Mouse (Mus musculus) cerebellum, postnatal 14 days (tissue): ENCODE results near the gene Rps29.
"Not testable (repeated sequence)": the region's sequence is repeated elsewhere in the genome, so short reads cannot be mapped to it uniquely, and the experiment has no call there.

Experiments
- DNase-seq, 2 experiments: peaks; one replicate each; pipeline ENCODE4 v3.0.0; 2021; ENCODE audit warnings: mixed read lengths in 2 of 2

Gene Rps29

DNA sequence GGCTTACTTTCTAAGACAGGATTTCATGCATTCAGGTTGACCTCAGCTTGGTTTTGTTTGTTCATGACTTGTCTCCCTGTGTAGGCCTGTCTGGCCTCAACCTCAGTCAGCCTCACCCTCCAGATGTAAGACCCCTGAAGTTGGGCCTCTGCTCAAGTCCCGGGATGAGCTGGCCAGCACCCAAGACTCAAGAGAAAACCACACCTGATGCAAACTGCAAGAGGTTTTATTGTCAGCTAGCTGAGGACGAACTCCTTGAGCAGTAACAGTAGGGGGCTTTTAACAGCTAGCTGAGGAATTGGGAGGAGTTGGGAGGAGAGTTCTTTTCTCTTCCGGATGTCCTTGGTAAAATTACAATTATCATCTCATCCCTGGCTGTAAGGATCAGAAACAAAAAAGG lies 18.5 kb upstream of the Rps29 start:
- DNase-seq: no peak

DNA sequence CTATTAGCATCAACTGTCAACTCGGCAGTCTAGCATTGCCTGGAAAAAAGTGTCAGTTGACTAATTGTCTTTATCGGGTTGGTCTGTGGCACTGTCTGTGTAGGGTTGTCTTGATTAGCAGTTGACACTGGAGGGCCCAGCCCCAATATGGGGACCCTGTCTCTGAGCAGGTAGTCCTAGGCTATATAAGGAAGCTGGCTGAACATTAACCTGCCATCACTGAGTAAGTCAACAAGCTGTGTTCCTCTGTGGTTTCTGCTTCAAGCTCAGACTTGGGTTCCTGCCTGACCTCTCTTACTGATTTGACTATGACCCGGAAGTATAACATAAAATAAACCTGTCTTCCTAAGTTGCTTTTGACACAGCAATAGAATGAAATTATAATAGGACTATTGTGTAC lies 17.0 kb upstream of the Rps29 start:
- no peak for DNase-seq

DNA sequence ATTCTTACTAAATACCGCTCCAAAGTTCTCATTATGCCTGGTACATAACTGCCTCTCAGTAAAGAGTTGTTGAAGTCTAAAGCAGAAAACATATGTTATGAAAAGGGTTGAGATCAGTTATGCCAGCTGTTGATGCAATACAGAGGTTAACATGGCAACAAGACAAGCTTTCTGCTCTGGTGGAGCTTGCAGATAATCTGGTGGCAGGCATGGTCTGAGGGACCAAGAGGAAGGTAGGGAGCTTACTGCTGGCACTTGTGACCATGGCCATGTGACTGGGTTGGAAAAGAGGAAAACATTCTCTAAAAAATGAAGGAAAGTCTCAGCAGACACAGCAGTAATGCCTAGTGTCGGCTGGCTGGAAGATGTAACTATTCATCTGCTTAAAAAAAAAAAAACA lies 12.3 kb upstream of the Rps29 start:
- no peak for DNase-seq

DNA sequence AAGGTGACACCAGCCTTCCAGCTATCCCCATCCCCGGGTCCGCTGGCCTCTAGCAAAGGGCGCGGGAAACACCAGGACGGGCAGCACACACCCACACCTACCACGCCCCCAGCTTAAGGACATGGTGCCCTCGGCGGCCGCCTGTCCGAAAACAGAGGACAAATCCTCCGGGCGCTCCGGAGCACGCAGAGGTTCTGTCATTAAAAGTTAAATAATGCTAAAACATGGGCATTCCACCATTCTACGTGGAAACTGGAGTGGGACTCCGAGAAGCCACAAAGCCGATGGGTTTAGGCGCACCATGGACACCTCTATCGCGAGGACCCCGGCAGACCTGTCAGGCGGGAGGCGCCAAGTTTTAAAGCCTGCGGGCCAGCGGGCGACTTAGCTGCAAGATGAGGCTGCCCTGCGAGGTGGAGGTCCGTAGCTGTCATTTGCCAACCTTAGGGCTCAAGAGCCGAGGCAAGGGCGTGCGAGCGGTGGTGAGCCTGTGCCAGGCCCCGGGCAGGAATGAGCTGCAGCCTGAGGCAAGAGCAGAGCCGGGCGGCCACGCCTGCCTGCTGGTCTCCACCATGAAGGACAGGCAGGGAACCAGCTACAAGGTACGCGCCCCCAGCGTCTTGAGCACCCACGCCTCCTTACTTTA lies 9.6 kb upstream of the Rps29 start, which contains the start of gene Lrr1:
Gene Lrr1, plus strand, starts transcription at position 354 of the 646 bp plus-strand sequence.
- peak; percentile 90 to 94 for DNase-seq

DNA sequence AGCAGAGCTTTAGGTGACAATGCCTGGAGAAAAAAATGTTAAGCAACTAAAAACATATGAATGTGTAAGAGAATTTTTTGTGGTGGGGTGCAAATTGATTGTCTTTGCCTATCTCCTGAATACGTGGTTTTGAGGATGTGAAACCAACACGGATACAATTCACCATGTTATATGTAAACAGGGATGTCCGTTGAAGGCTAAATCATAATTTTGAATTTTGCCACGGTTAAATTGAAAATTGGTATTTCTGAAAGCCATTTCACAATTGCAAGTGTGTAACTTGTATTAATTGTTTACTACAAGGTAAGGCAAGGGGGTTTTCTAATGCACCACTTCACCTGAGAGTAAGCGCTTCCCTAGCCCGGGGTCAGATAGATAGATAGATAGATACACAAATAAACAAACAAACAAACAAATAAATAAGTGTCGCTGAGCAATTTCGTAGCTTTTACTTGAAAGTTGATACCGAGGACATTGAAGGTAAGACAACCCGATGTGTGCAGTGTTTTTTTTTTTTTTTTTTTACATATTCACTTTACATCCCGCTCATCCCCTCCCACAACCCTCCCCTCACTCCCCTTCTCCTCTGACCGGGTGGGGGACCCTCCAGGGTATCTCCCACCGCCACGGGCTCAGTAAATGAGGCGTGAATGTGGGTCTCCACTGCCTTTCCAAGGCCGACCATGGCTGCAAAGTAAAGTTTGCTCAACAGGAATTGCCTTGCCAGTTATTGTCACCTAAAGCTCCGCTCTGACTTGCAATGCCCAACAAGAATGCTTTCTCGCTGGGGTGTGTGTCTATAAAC lies 8.9 kb upstream of the Rps29 start:
- DNase-seq: no peak

DNA sequence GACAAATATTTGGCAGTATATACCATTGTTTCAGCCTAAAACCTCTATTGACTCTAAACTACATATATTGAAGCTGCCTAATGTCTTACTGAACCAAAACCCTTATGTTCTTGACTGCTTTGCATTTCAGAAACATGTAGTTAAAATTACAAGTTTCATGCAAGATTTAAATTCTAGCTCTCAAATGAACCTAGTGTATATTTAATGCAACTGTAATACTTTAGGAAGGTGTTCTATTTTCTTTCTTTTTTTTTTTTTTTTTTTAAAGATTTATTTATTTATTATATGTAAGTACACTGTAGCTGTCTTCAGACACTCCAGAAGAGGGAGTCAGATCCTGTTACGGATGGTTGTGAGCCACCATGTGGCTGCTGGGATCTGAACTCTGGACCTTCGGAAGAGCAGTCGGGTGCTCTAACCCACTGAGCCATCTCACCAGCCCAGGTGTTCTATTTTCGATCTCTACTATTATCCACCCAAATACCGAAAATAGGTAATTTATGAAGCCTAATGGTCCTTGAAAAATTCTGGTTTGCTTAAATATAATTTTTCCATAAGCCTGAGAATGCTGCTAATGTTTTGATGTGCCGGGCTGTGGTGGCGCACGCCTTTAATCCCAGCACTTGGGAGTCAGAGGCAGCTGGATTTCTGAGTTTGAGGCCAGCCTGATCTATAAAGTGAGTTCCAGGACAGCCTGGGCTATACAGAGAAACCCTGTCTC lies 8.0 kb upstream of the Rps29 start:
- DNase-seq: not testable (repeated sequence)

DNA sequence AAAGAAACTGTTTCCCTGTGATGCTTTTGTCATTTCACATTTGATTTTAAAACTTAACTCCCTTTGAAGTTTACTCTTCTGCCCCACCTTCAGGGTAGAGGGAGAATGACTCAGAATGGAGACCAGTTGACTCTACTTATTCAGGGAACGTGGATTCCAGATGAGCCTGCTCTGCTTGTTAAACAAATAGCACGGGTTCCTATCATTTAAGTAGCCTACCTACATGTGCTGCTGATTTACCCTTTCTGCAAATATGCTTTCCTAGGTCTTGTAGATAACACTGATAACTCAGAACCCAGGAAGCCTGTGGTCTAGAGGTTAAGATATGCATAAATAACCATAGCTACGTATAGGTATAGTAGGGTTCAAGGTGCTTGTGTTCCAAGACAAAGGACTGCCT lies 5.9 kb upstream of the Rps29 start:
- DNase-seq: no peak

DNA sequence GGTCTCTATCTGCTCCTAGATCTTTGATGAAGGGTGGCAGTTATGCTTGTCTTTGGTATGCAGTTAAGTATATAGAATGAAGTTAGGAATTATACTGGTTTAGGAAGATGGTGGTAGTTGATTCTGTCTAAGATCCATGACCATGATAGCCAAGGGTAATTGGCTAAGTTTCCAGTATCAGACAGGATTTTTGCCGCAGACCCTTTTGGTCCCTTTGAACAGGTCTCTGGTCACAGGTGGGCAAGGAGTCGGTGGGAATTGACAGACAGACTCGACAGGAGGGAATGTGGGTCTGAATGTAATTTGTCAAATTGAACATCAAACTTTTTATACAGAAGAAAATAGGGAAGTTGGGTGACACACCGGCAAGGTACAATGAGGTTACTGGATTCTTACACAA lies 4.6 kb upstream of the Rps29 start:
- DNase-seq: not testable (repeated sequence)

DNA sequence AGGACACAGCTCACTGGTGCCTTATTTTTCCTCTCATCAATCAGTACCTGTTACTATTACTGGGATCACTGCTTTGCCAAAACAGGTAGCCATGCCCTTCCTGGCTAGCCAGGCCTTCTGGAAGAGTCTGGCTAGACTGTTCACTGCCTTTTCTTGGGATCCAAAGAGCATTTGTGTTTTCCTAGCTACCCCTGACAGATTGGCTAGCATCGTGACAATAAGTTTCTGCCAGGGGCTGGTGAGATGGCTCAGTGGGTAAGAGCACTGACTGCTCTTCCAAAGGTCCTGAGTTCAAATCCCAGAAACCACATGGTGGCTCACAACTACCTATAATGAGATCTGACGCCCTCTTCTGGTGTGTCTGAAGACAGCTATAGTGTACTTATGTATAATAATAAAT lies 1.7 kb upstream of the Rps29 start:
- DNase-seq: not testable (repeated sequence)

DNA sequence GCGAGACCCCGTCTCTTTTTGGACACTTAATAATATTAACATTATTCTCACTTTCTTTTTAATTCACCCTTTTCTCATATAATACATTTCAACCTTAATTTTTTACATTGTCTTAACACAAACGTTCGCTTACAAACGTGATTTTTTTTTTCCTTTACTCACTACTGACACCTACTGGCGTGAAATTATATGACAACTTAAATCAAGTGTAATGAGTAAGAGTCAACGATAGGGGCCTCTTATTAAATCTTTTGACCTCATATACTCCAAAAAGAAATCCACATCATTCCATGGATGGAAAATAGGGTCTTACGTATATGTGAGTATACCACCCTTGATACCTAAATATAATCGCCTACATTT lies 573 bp upstream of the Rps29 start:
- peak; percentile 14 to 62 for DNase-seq

DNA sequence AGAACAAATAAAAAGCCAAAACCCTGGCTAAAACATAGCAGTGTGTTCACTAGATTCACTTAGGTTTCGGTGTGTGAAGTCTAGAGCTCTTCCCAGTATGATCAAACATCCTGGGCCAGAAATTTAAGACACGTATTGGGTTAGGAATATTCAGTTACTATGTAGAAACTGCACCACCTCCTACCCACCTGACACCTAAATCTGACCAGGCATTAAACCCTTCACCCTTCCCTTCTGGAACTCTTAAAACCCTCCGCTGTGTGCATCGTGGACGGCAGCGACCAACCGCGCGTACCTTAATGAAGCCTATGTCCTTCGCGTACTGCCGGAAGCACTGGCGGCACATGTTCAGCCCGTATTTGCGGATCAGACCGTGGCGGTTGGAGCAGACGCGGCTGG lies 621 bp downstream of the Rps29 start:
- no peak for DNase-seq

DNA sequence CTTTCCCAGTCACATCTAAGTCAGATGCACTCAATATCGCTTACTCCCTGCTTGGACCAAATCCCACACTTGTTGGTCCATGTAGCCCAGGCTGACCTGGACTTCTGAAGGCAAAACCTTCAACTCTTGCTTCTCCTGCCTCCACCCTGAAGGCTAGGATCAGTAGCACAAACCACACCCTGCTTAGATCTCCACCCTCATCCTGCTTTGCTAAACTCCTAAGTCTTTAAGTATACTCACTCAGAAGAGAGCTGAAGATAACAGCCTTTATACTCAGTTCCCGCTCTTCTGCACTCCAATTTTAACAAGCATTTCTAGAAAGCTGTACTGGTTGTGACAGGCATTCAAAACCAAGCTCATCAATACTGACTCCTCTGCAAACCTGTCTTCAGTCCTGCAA lies 1.9 kb downstream of the Rps29 start:
- DNase-seq: no peak

DNA sequence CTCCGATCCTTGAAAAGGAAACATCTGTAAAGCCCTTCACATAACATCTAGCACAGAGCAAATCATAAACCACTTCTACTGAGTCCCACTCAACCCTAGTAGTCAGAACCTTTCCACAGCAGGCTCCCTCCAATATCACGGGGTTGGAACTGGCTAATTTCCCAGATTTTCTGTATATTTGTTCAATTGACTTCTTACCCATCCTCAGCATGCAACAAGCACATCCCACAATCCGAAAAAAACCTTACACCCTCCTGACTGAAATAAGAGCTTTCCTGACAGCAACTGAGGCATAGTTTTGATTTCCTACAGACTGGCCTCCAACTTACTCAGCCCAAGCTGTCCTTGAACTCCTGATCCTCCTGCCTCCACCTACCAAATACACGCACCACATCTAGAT lies 2.5 kb downstream of the Rps29 start:
- DNase-seq: no peak

DNA sequence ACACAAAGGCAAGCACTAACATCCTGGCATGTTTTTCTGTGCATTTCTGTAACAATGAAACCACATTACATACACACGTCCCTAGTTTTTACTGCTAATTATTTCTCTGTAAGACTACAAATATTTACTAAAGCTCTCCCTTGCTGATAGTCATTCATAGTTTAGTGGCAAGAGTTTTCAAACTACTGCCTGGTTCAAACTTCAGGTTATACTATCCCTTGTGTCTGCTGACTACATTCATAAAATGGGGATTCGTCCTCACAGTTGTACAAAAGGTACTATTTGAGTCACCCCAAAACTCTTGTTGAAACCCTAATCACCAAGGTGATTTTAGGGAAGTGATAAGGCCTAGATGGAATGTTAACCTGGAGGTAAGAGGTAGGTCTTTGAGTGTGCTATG lies 3.1 kb downstream of the Rps29 start:
- no peak for DNase-seq

DNA sequence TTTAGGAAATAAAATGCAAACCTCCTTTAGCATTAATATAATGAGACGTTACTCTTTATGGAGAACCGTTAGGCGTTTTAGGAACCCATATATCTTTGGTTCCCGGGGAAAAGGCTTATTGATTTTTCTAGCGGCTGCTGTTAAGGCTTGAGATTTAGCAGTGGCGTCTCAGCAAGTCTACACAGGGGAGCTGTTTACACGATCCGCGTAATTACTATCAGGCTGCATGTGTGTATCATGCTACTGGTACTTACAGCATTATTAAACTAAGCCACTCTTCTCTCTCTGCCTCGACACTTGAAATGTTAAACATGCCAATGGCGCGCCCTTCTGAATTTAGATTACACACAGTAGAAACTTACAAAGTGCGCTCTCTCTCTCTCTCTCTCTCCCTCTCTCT lies 8.9 kb downstream of the Rps29 start:
- DNase-seq: no peak

DNA sequence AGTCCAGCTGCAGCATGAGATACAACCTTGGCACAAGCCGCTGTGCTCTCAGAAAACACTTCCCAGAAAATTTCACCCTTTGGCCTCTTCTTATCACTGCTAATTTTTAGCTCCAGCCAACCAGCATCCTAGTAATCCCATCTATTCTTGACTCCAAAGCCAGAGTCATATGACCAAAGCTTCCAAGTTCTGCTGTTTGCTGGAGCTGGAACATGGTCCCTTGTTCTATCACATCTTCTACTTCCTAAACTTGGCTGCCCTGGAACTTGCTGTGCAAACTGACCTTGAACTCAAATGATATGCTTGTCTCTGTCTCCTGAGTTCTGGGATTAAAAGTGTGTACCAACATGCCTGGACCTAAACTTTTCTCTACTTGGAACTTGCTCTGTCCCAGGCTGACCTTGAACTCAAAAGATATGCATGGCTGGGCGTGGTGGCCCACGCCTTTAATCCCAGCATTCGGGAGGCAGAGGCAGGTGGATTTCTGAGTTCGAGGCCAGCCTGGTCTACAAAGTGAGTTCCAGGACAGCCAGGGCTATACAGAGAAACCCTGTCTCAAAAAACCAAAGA lies 11.7 kb downstream of the Rps29 start:
- no peak for DNase-seq

DNA sequence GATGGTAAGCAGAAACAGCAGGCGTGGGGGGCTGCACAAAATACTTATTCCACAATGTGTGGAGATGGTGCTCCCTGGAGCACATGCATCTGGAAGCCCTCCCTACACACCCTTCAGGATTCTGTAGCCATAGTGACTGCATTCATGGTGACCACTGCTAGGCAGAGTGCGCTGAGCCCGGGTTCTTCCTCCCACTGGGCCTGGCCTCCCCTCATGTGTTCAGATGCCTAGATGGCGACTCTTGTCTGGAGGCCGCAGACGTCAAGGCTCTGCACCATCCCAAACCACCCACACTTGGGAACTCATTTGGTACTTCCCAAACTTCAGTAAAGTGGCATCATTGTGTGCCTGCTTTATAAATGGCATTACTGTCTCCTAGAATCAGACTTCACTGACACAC lies 15.5 kb downstream of the Rps29 start:
- DNase-seq: no peak

DNA sequence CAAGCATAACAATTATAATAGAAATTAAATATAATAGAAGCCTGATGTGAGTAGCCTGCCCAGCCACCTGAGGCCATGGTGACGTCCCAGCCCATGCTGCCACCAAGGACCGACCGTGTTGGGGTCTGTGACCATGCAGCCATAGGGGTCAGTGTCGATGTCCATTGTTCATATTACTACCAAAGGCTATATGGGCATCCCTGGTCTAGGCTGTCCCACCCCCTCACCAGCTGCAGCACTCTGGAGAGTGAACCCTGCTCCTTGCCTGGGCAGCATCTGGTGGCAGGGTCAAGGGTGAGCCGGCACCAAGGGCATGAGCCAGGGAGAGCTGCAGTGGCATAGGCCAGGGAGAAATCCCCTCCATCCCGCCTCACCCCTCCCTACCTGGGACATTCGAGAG lies 19.1 kb downstream of the Rps29 start:
- no peak for DNase-seq

DNA sequence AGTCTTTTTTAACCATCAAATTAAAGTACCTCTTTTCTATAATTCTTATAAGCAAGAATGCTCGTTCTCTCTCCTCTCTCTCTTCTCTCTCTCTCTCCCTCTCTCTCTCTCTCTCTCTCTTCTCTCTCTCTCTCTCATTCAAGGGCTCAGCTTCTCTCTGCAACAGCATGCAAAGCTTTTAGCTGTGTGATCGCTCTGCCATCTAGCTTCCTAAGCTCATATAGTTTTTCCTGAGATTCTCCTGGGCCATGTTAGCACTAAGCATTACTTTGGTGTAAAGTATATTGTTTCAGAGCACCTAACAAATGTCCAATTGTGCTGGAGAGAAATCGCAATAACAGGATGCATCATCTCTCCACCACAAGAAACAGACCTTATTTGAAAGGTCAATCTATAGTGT lies 19.8 kb downstream of the Rps29 start:
- no peak for DNase-seq

DNA sequence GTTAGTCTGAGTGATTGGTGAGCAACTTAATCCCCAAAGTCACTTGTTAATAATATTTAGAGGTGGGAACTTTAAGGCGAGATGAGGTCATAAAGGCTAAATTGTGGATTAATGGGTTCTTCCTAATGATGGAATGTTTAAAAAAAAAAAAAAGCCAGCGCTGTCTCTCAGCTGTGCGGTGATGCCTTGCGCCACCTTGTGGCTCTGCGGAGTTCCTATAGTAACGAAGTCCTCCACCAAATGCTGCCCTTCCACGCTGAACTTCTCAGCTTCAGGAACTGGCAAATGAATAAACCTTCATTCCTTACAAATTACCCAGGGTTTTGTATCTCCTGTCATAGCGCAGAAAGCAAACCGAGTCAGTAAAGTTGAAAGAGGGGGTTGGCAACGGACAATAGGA lies 27.0 kb downstream of the Rps29 start:
- peak; percentile 66 to 79 for DNase-seq

DNA sequence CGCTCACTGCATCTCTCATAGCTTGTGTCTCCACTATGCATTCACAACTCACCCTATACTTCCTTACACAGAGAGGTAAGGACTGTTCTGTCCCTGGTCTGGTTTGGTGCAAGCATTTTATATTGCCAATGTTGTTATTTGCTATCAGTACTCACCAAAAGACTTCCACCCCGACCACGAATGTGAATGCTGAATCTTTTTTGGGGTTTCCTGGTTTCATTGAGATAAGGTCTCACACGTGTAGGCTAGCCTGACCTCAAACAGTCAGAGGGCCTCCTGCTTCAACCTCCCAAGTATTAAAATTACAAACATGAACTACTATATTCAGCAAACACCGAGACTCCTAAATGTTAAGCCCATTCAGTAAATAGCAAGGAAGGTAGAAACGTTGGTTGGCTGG lies 27.7 kb downstream of the Rps29 start:
- no peak for DNase-seq

DNA sequence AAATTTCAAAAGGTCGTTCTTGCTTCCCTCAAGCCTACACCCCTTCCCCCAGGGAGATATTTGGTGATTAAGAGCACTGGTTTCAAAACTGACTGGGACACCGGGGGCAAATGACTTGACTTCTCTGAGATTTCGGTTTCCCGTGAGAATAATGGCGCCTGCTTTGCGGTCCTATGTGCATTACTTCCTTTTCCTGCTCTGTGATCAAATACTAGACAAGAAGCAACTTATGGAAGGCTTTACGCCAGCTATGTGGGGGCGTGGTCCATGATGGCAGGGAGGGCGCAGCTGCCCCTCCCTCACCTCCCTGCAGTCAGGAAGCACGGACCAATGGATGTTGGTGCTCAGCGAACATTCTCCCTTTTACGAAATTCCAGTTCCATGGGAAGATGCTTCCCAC lies 28.5 kb downstream of the Rps29 start:
- DNase-seq: no peak

DNA sequence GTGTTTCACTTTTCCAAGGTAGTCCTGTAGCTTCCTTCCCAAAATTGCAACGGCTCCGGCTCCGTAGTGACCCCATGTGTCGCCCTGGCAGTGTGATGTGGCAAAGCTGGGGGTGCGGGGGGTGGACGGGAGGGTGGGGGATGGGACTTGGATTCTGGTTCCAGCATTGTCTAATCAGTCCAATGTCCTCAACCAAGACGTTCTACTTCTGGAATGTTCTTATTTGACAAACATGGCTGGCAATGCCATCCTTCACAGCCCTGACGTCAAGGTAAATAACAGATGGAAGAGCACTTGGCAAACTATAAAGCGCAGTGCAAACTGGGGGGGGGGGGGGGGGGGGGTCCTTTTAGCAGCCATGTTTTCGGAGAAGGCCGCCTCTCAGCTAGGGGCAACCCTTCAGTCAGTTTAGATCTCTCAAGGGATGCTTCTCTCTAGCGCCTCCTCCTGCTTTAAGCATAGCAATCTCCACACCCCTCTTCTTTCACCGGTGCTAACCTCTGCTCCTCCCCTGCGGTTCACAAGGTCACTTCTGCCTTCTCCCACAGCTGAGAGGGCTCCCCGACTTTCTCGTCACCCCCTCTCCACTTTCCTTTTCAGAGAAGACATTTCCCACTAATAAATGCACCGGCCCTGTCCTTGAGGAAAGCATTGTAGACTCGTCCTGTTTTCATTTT lies 29.2 kb downstream of the Rps29 start:
- peak in 1 of 2 experiments; percentile 5 for DNase-seq
